ENCODE assay signal across 8 mouse cellular contexts in genomic region chr7:29171562-29172097, GRCm38 (mm10). TPM values are rescaled to one million over a fixed set of nuclear protein-coding genes. Genes with fewer than 3 reads are reported as not detected.
DNase-seq lines count a peak whose midpoint lies in the region; ATAC-seq lines count a peak whose summit lies in the region.

No protein-coding gene starts in this region.

- peak overlapping the region; percentile 86 for H3K4me2 ChIP-seq in heart, embryonic 16.5 days (ENCODE audit: low read depth, low read length)

- H3K27me3 ChIP-seq in heart, embryonic 16.5 days (ENCODE audit: control insufficient read depth, insufficient read depth, low read length) = peaks cover 38% of the 10 kb centered on the region
- peaks cover 67% of the 10 kb centered on the region for H3K27me3 ChIP-seq in midbrain, embryonic 10.5 days (ENCODE audit: low read depth, poor library complexity, severe bottlenecking)

- no peak for ATAC-seq in heart, embryonic 16.5 days (replicated peaks; ENCODE audit: extremely low read depth, insufficient read depth, low FRiP score)

- peaks cover 27% of the 10 kb centered on the region for H3K36me3 ChIP-seq in heart, embryonic 16.5 days (ENCODE audit: control insufficient read depth, insufficient read depth)
- H3K36me3 ChIP-seq in midbrain, embryonic 10.5 days = peaks cover 40% of the 10 kb centered on the region

- H3K9ac ChIP-seq in heart, embryonic 16.5 days (ENCODE audit: low read length) = peak overlapping the region; percentile 64

- DNase-seq in adrenal gland, postnatal 10 days = peak; percentile 32
- no peak for DNase-seq in adrenal gland, adult 8-10 months
- DNase-seq in B cell, adult 2 months = peak; percentile 42 to 43
- peak; percentile 41 for DNase-seq in midbrain, embryonic 10.5 days (ENCODE audit: low spot score)
- DNase-seq in urinary bladder, postnatal 36 days (ENCODE audit: low spot score in 2 of 2) = no peak
- DNase-seq in lung, postnatal 36 days = no peak
- no peak for DNase-seq in left cerebral cortex, postnatal 14 days (ENCODE audit: low spot score in 2 of 2)

- H3K9me3 ChIP-seq in heart, embryonic 16.5 days (replicated peaks; ENCODE audit: control insufficient read depth, low read length) = no peaks in the 10 kb centered on the region
- no peaks in the 10 kb centered on the region for H3K9me3 ChIP-seq in midbrain, embryonic 10.5 days (replicated peaks)

- no peak overlapping the region for H3K27ac ChIP-seq in heart, embryonic 16.5 days (ENCODE audit: low read length)
- peak overlapping the region; percentile 91 for H3K27ac ChIP-seq in midbrain, embryonic 10.5 days (replicated peaks)

- peaks cover 20% of the 10 kb centered on the region for H3K4me1 ChIP-seq in heart, embryonic 16.5 days (ENCODE audit: control insufficient read depth, insufficient read depth, low read length)
- H3K4me1 ChIP-seq in midbrain, embryonic 10.5 days = peaks cover 64% of the 10 kb centered on the region

- WGBS in heart, embryonic 16.5 days = 4% methylated on average over 34 of the region's 34 CpGs
- WGBS in midbrain, embryonic 10.5 days = 5% methylated on average over 34 of the region's 34 CpGs

- peak overlapping the region; percentile 58 for H3K4me3 ChIP-seq in heart, embryonic 16.5 days (ENCODE audit: low read length)
- peak overlapping the region; percentile 82 for H3K4me3 ChIP-seq in midbrain, embryonic 10.5 days

- intact Hi-C loops in left cerebral cortex, postnatal 14 days (cut with DNase I) = loop anchor here (5.0 to 10.0 kb wide), 2 partner anchors 131 to 193 kb away; partner anchors contain the start of gene Dpf1

RNA-seq across cellular contexts. Expression of gene Spred3, which starts 1.4 kb away (rescaled TPM):
- 1 to 10 TPM; 4.8 to 9.6 TPM for total RNA-seq in adrenal gland, postnatal 10 days (2021)
- total RNA-seq in adrenal gland, adult 8-10 months (2022) = 10 to 100 TPM in 2 of 4 experiments, 1 to 10 TPM in 2; 6.6 to 19.2 (median 12.7) TPM
- 1.2 and 2.0 TPM in 2 replicates for polyA plus RNA-seq in heart, embryonic 16.5 days (2015; fragmentation: Nextera tagmentation; extraction: Ambion mirVana)
- 4.1 and 5.2 TPM in 2 replicates for polyA plus RNA-seq in midbrain, embryonic 10.5 days (2016; fragmentation: Nextera tagmentation; extraction: Ambion mirVana)
- 10 to 100 TPM; 45.7 to 48.0 TPM for total RNA-seq in left cerebral cortex, postnatal 14 days (2021)

RNA-seq across cellular contexts. Expression of gene Ggn, which starts 1.6 kb away (rescaled TPM):
- total RNA-seq in adrenal gland, postnatal 10 days (2021) = 1 to 10 TPM in 1 of 2 experiments, under 1 TPM in 1; 0.69 to 1.3 TPM
- 1 to 10 TPM; 1.2 to 2.1 (median 1.7) TPM for total RNA-seq in adrenal gland, adult 8-10 months (2022)
- polyA plus RNA-seq in heart, embryonic 16.5 days (2015; fragmentation: Nextera tagmentation; extraction: Ambion mirVana) = 0.14 and 0.59 TPM in 2 replicates
- polyA plus RNA-seq in midbrain, embryonic 10.5 days (2016; fragmentation: Nextera tagmentation; extraction: Ambion mirVana) = 1.2 and 1.3 TPM in 2 replicates
- total RNA-seq in left cerebral cortex, postnatal 14 days (2021) = 1 to 10 TPM in 1 of 2 experiments, under 1 TPM in 1; 0.92 to 1.2 TPM

RNA-seq across cellular contexts. Expression of gene Psmd8, which starts 8.9 kb away (rescaled TPM):
- 100 to 1,000 TPM; 214 to 221 TPM for total RNA-seq in adrenal gland, postnatal 10 days (2021)
- 100 to 1,000 TPM; 167 to 191 (median 174) TPM for total RNA-seq in adrenal gland, adult 8-10 months (2022)
- polyA plus RNA-seq in heart, embryonic 16.5 days (2015; fragmentation: Nextera tagmentation; extraction: Ambion mirVana) = 218 and 225 TPM in 2 replicates
- polyA plus RNA-seq in midbrain, embryonic 10.5 days (2016; fragmentation: Nextera tagmentation; extraction: Ambion mirVana) = 295 and 312 TPM in 2 replicates
- total RNA-seq in left cerebral cortex, postnatal 14 days (2021) = 100 to 1,000 TPM; 161 to 165 TPM

RNA-seq across cellular contexts. Expression of gene Fam98c, which starts 15.6 kb away (rescaled TPM):
- total RNA-seq in adrenal gland, postnatal 10 days (2021) = 10 to 100 TPM; 12.9 to 17.3 TPM
- total RNA-seq in adrenal gland, adult 8-10 months (2022) = 10 to 100 TPM; 10.1 to 19.9 (median 14.7) TPM
- 17.3 and 18.8 TPM in 2 replicates for polyA plus RNA-seq in heart, embryonic 16.5 days (2015; fragmentation: Nextera tagmentation; extraction: Ambion mirVana)
- 13.7 and 14.8 TPM in 2 replicates for polyA plus RNA-seq in midbrain, embryonic 10.5 days (2016; fragmentation: Nextera tagmentation; extraction: Ambion mirVana)
- 10 to 100 TPM; 32.7 to 37.5 TPM for total RNA-seq in left cerebral cortex, postnatal 14 days (2021)

RNA-seq across cellular contexts. Expression of gene Rasgrp4, which starts 37.0 kb away (rescaled TPM):
- 1 to 10 TPM; 2.1 to 2.2 TPM for total RNA-seq in adrenal gland, postnatal 10 days (2021)
- total RNA-seq in adrenal gland, adult 8-10 months (2022) = 1 to 10 TPM; 1.3 to 1.6 (median 1.4) TPM
- 0.38 and 0.81 TPM in 2 replicates for polyA plus RNA-seq in heart, embryonic 16.5 days (2015; fragmentation: Nextera tagmentation; extraction: Ambion mirVana)
- polyA plus RNA-seq in midbrain, embryonic 10.5 days (2016; fragmentation: Nextera tagmentation; extraction: Ambion mirVana) = 0.33 and 0.76 TPM in 2 replicates
- total RNA-seq in left cerebral cortex, postnatal 14 days (2021) = 1 to 10 TPM; 1.8 to 2.2 TPM

Comparison
In these comparisons a context has a peak if more than half of its experiments do, and no peak if none do; other contexts are left out.
1. DNase-seq: peak in adrenal gland, postnatal 10 days (single experiment), B cell, adult 2 months (2 of 2) and midbrain, embryonic 10.5 days (single experiment); none in adrenal gland, adult 8-10 months (single experiment), urinary bladder, postnatal 36 days (0 of 2), lung, postnatal 36 days (single experiment) and left cerebral cortex, postnatal 14 days (0 of 2).